Mouse (Mus musculus) liver, embryonic 14.5 days (tissue): ENCODE measurements at regions not wholly inside any gene's neighbourhood (a gene's known extent, or its start where the extent isn't known, plus 50 kb on each side); places are given as distances from the start of the nearest gene placed in this dataset.

ENCODE experiments used
- CTCF ChIP-seq: IDR thresholded peaks from 2 replicates; pipeline ENCODE4 v1.5.1; 2016; ENCODE audit warnings: antibody characterized with exemption, low read depth, control low read depth
- EP300 ChIP-seq: IDR thresholded peaks from 2 replicates; pipeline ENCODE4 v1.6.1; 2016; ENCODE audit warnings: antibody characterized with exemption, low read depth

DNA sequence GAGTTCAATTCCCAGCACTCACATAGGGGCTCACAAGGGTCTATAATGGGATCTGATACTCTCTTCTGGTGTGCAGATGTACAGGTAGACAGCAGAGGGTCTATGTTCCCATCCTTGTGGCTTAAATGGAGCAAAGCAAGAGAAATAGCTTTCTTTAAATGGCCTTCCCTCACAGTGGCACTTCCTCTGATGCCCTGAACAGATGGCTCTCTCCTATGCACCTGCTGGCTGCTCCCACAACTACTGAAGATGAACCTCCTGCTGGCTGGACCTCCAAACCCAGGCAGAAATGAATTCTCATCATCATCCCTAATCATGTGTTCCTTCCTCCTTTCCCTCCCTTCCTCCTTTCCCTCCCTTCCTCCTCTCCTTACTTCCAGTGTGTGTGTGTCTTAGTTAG, 110.9 kb upstream of the Atp1a1 start:
- TF ChIP-seq EP300 (no peak), CTCF (no peak)
